Mouse (Mus musculus) cerebellum, postnatal 25 days (tissue): Measurements from ENCODE around the gene Sowaha.

Source experiments
- DNase-seq, 2 experiments: peaks; one replicate each; pipeline ENCODE4 v3.0.0; 2021; ENCODE audit warnings: mixed read lengths in 2 of 2

Gene Sowaha

DNA sequence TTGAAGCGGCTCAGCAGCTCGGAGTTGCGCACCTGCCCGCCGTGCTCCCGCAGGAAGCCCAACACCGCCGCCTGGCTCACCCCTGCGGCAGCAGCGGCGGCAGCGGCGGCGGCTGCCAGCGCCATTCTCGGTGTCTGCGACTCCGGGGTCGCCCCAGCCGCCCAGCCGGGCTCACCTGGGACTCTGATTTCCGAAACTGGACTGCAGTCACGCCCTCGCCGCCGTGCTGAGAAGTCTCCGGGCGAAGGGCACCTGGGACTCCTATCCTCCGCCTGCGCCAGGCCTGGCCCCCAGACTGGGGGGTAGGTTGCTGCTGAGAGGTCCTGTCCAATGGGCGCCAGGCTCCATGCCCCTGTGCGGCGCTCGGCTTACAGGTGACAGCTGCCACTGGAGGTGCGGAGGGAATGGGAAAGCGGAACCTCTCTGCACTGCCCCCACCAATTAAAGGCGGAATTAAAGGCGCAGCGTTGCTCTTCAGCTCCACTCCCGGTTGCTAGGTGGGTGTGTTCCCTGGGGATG lies at the start of gene Sowaha, which contains the start of gene Gm9945:
Gene Sowaha, minus strand, starts transcription at position 492 of the 519 bp plus-strand sequence.
Gene Gm9945, plus strand, starts transcription at position 384 of the 519 bp plus-strand sequence.
- peak; percentile 88 to 89 for DNase-seq

DNA sequence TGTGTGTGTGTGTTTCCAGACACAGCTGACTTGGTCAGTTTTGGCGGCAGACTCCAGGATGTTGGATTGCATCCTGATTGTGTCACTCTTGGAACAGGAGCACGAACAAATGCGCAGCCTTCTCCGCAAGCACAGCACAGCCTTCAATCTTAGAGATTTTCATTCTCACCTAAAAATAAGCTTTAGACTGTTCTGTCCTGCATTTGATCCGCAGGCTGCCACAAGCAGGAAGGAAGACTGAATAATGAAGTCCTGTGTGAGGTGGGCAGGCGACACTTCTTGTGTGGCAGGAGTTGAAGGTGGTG lies 49.1 kb upstream of the Sowaha start:
- DNase-seq: peak; percentile 87 to 89

DNA sequence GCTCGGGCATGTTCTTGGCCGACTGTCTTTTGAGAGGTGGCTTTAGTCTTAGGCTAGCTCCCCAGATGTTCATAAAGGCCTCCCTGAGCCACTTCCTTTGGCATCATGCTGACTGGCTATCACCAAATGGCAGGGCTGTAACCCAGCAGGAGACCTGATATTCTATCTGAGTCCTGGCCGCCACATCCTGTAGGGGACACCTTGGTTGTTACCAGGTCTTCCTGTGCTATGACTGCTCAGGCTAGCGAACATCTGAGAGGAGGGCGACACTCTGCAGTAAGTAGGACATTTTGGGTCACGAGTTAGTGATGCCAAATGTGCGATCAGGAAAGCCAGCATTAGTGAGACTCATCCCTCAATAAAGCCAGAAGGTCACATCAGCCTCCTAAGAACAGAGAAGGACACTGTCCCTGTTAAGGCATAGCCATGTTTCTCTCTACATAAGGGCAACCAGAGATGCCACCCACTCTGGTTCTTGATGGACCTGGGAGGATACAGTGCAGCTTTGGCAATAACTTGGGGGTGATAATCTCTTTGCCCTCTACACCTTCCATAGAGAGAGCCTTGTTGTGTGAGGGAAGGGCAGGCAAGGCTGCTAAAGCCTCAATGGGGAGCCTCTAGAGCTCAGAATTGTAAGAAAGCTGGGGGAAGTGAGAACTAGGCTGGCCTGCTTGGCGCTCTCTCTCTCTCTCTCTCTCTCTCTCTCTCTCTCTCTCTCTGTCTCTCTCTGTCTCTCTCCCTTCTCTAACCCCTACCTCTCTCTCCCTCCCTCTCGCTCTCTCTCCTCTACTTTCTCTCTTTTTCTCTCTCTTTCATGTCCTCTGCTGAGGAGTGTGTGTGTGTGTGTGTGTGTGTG lies 48.6 kb upstream of the Sowaha start:
- DNase-seq: peak; percentile 34 to 61

DNA sequence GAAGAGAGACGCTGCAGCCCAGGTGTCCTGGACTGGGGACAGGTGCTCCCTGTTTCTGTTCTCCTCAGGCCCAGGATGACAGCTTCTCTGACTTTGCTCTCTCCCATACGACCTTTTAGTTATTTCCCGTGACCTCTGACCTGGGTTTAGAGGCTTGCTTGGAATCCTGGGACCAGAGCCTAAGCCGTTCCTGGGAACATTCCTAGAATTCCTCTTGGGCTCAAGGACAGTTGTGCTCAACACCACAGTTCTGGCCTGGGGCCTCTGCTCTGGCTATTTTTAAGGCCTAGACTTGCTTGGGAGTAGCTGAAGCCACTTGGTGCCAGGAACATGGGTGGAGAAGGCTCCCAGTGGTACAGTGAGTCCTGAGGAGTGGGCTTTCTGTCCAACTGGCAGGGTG lies 45.4 kb upstream of the Sowaha start:
- no peak for DNase-seq

DNA sequence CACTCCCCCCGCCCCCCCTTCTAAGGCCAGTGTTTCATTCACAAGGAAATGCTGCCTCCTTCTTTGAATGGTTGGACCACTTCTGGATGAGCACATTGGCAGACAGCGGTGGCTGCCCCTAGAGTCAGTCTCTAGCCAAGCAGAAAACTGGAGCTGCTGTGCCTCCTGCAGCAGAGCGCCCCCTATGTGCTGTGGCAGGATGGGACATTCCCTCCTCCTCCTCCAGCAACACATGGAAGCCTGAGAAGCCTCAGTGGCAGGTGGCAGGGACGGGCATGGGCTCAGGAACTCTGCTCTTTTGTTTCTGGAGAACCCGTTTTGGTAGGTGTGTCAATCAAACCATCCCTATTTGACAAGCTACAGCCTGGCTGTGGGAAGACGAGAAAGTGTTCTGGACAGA lies 44.8 kb upstream of the Sowaha start:
- DNase-seq: peak in 1 of 2 experiments; percentile 64

DNA sequence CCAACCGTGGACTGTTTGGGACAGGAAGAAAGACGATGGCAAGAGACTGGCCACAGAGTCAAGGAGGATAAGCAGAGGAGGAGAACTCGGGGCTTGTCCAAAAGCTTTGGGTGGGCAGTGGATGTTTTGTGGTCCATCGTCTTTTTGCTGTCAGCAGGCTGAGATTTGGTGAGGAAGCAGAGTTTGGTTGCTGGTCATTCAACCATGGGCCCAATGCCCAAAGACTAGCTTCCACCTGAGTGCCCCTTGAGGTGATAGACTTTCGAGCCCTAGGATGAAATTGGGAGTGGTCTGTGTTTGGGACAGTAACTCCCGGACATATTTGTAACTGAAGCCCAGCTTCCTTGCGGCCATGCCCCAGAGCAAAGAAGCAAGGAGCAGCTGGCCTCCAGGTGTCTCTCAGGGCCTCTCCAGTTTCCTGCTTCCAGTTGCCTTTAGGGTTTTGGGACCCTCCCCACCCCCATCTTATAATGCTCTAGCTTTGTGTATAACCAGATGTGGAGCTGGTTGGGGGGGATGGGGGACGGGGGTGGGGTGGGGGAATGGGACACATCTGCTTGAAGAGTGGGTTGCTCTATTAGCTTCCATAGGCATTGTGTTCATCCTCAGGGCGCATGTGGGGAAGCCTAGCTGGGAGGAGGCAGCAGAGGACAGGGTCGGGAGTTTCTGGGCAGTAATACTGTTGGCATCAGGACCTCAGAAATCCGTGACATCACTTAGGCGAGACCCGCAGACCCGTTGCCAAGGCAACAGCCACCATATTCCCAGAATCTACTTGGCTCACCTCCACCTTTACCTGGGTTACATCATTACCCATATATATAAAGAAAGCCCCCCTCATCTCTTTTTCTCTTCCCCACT lies 43.7 kb upstream of the Sowaha start:
- DNase-seq: peak; percentile 43 to 54

DNA sequence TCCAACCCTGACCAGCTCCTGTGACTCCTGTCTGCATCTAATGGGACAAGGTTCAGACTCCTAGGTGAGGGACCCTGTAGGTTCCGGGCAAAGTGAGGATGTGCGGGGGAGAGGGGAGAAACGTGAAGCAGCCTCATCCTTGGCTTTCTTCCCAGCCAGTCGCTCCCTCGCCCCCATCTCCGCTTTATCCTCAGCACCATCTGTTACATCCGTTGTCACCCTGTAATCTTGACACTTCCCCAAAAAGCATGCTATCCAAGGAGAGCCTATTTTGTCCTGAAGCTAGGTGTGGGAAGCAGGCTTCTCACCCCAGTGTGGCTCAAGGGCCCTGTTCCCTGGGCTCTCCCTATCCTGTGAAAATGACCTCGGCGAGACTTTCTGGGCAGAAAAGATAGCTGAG lies 42.9 kb upstream of the Sowaha start:
- DNase-seq: peak; percentile 84 to 86

DNA sequence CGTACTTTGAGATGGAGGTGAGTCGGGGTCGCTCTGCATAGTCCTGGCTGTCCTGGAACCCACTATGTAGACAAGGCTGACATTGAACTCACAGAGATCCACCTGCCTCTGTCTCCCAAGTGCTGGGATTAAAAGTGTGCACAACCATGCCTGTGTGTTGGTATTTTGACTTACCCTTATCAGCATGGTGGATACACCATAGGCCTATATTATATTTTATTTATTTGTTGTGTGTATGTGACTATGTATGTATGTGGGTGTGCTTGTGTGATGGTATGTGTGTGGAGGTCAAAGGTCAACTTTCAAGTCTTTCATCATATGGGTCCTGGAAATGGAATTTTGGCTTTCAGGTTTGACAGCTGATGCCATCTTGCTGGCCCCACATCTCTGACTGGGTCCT lies 42.3 kb upstream of the Sowaha start:
- DNase-seq: peak in 1 of 2 experiments; percentile 18

DNA sequence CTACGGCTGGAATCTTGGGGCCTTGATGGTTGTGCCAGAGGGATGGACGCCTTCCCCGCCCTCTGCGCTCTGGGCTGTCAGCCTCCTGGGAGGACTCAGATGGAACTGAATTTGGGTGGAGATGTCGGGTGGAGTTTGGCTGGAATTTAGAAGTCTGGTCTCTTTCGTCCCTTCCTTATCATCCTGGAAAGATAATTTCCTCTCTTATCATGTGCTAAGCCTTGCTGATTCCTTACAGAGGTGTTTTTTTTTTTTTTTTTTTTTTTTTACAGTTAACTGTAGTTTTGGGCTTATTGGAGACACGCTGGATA lies 41.7 kb upstream of the Sowaha start:
- peak; percentile 61 to 63 for DNase-seq

DNA sequence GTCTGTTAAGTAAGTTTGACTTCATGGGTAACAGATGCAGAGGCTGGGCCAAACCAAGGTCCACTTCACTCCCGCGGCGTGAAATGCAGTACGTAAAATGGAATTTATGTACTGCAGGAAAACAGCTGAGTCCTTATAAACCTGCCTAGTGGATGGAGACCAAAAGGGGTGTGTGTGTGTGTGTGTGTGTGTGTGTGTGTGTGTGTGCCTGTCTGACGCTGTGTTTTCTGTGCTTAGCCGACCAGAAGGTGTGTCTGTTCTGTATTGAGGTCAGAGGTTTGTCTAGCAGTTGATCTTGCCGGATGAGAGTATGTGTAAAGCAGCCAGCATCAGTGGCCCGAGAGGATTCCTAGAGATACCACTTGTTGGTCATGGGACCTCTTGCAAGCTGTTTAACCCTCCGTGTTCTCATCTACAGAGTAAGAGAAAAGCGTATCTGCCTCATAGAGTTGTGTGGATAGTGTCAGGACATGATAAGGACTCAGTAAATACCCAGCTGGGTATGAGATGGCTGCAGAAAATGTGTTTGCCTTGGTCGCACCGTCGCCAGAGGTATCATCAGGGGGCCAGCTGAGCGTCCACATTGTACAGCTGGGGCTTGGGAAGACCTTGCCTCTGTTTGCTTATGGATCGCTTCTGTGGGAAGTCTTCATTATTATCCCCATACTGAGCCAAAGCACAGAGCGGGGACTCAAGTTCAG lies 41.2 kb upstream of the Sowaha start:
- peak; percentile 68 to 70 for DNase-seq

DNA sequence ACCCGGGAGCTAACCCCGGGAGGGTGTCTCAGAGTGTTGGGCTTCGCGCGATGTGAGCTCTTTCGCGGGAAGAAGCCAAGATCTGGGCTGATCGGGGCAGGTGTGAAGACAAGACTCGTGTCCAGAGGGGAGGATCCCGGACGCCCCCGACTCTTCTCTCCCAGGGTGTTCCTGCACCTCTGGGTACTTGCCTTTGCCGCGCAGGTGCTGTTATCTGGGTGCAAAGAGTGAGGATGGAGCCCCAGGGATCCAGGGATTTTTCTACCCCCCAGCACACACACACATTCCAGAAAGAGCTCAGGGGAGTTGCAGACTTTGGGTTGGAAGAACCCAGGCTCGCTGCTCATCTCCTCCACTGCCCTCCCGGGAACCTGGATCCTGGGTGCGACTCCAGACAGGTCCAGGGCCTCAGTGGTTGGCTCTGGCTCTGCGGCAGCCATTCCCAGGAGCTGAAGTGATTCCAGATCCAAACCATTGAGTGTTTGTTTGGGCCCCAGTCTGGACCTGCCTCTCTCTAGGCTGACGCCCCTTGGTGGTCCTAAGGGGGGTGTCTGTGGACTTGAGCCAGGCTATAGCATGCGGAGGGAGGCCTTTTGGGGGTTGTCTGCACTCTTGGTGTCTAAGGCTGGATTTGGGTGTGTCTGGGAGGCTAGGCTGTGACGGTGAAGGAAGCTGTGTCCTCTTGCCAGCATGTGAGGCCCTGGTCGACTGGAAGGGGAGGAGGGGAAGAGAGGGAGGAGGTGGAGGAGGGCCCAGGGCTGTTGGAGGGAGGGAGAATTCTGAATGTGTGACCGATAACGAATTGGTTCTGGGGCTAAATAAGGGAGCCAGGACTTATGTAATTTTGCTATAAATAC lies 40.3 kb upstream of the Sowaha start:
- peak; percentile 83 for DNase-seq

DNA sequence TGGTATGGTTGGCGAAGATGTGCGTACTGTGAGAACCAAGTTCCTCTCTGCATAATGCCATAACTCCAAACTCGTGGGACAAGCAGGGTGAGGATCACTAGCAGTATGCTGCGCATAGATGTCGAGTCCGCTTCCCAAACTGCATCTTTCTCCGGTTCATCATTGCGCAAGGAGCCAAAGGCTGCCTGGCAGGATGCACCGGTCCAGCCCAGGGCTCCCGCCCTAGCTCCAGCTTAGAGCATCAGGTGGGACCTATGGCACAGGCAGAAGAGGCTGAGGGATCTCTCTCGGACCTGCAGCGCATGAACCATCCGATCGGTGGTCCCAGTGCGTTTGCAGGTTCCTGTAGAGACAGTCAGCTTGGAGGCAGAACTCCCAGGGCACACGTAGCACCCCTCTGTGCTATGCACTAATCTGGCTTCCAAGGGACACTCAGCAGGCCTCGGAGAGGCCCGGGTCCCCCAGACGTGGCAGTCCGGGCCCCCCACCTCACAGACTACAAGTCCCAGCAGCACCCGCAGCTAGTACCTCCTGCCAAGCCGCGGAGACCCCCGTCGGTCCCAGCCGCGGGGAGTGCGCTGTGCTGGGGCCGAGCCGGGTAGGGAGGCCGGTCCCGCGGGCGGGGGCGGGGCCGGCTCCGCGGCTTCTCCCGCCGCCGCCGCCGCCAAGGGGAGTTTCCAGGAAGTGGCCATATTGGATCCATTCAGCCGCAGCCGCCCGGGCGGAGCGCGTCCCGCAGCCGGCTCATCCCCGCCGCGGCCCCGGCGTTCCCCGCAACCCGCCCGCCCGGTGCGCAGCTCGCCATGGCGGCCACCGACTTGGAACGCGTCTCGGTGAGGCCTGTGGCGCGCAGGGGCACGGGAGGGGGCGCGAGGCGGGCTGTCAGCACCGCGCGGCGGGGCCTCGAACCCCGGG lies 39.4 kb upstream of the Sowaha start, which contains the start of gene Sept8:
Gene Sept8, plus strand, starts transcription at position 51 of the 915 bp plus-strand sequence.
- peak; percentile 82 to 85 for DNase-seq

DNA sequence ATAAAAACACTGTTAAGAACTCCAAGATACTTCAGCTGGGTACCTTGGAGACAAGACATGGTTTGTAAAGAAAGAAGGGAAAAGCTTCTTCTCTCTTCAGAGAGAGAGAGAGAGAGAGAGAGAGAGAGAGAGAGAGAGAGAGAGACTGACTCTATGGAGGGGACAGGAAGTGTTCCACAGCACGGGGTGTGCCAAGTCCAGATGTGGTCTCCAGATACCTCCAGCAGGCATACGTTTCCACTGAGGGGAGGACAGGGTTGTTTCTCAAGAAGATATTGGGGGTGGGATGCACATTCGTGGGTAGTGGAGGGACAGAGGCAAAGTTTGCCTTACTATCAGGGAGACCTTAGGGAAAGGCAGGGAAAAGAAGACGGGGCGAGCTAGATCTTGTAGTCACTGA lies 38.7 kb upstream of the Sowaha start:
- peak in 1 of 2 experiments; percentile 11 for DNase-seq

DNA sequence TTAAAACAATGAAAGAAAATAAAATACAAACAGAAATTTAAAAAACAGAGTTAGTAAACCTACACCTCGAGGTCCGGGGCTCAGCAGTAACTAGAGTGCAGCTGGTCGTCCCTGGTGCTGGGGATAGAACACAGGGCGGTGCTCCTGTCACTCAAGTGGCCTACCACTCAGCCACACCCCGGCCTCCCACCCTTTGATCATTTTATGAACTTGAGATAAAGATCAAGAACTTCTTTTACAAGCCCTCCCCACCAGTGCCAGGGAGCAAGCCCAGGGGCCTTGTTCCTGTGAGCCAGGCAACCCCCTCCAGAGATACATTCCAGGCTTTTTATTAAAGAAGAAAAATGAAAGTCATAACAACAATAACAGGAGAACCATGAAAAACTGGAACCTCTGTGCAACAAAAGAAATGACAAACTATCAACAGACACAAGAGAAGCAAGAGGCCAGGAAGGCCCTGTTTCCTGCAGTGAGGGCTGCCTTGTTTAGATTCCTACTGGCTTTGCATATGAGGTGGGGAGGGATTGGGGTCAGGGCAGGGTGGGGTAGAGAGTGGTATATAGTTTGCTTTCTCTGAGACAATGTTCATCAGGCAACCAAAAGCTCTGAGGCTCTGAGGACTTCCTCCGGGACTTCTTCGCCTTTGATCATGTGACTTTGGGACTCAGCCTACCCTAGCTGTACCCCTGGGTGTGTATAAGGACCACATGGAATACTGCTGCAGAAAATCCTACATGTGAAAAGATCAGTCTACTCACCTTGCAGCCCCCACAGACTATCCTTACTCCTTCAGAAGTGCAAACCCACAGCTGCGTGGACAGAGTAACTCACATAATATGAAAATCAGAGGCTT lies 36.9 kb upstream of the Sowaha start:
- DNase-seq: peak in 1 of 2 experiments; percentile 9

DNA sequence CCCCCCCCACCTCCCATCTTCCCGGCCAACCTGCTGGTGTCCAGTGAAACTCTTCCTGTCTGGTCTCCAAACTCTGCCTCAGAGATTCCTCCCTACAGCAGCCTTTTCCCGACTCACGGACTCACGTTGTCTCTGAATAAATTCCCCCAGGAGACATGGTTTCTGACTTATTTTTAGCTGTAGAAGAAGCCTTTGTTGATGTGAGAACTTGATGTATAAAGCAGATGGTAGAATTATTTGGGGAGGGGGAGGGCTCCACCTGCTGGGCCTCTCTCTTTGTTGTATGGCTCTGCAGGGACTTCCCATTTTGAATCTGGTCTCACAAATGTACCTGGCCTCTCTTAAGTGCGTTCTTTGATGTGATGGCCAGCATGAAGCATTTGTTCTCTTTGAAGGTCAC lies 30.3 kb upstream of the Sowaha start:
- no peak for DNase-seq

DNA sequence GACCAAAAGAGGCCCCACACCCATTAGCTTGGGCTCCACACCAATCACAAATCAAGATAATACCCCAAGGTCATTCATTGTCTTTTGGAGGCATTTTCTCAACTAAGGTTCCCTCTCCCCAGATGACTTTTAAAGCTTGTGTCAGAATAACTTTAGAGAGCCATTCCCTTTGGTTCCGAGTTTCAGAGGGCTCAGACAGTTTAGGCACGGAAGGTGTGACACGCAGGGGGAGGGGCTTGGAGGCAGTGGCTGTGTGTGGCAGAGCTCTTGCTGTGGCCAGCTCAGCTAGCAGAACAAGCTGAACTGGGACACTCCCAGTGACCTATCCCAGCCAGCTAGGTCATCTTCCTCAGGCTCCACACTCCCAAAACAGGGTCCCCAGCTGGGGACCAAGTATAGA lies 28.5 kb upstream of the Sowaha start:
- no peak for DNase-seq

DNA sequence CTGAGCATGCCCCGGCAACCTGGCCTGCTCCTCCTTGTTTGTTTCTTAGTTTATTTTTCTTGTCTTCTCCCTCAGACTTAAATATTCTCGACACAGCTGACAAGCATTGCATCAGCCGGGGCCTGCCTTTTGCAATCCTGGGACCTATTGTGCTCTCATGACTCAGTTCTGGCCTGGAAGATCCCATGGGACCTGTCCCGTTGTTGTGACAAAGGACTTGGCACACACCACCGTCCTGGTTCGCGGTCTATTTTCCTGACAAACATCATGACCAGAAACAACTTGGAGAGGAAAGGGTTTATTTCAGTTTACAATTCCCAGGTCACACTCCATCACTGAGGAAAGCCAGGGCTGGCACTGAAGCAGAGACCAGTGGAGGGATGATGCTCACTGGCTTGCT lies 28.1 kb upstream of the Sowaha start:
- DNase-seq: peak in 1 of 2 experiments; percentile 37

DNA sequence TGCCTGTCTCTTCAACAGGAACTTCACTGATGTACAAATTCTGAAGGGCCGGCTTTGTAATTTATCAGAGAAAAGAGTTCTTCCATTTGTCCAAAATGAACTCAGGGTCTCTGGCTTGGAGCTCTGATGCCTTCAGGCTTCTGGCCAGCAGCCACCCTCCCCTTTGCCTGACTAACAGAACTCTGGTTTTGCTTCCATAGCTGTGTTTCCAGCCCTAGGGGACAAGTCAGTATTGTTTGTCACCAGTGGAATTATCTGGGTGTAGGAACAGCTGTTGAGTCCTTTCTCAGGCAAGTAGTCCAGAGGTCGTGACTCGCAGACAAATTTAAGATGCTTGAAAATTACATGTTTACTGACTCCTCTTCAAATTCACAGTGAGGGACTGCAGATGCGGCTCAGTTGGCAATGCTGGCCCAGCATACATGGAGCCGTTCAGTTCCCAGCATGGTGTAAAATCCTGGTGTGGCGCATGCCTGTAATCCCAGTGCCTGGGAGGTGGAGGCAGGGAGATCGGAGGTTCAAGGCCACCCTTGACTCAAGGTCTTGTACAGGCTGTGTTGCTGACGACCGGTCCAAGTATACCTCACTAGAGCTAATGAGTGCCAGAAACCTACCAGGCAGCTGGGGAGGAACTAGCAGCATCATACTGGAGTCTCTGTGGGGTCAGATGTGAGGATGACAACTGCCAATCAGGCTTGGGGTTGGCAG lies 27.2 kb upstream of the Sowaha start:
- DNase-seq: peak; percentile 42 to 48

DNA sequence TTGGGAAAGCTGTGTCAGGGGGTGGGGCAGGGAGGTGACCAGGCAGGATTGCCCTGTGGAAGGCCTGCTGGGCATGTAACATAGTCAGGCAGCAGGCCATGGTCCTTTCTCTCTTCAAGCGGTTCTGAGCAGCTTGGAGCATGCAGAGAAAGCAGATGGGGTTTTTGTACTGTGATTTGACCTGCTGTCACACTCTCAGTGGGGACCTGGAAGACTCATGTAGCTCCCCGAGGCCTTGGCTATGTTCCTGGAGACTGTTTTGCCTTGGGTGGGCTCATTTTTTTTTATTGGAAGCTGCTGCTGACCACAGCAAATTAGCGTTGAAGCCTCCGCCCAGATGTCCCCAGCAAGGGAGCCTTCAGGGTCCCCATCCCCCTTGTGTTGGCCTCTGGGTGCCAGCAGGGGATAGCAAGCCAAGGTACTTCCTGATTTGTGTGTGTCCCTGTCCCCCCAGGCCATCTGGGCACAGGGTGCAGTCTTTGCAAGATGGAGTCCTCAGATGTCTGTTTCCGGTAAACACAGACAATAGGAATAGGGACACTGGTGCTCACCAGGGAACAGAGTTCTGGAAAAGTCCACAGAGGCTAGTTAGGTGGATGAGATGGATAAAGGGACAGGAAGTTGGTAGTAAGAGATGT lies 25.1 kb upstream of the Sowaha start:
- peak; percentile 92 to 94 for DNase-seq
